Mouse (Mus musculus): ENCODE measurements around the gene Celsr2. TPM values are rescaled to one million over a fixed set of nuclear protein-coding genes. Genes with fewer than 3 reads are reported as not detected.

Celsr2 gene
- polyA plus RNA-seq, 1 experiment from 2014 or later, result 35.1 TPM

DNA sequence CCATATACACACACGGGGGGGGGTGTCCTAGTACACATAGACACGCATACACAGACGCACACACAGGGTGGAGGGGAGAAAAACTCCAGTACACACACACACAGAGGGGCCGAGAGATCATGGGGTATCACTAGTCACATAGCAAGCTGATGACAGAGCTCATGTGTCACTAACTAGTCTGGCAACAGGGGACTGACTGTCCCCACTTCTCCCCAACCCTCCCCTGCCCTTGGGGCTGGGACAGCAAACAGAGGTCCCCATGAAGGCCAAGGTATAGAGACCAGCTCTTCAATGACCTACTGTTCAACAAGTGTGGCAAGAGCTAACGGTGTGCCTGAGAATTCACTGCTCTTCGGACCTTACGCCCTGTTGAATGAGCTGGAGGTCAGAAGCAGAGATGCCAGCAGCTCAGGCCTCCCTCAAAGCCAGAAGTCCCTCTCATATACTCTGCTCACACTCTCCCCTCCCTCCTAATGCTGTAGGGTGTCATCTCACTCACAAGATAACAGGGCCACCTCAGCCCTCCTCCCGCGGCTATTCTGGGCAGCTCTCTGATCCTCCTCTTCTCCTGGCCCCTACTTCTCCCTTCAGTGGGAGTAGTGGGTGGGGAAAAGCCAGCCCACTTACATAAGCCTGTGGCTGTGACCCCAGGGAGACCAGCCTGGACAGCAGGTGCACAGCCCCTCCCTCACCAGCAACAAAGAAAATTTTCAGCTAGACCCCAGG is 50.9 kb downstream of the Celsr2 start, which contains the start of gene Mybphl:
Mybphl (plus strand) TSS at position 642 of the 726 bp plus-strand sequence.
- H3K4me3 ChIP-seq, result no peak within 1 kb of the TSS
- peak within 1 kb of the TSS; percentile 9; the same call in 1 of the 2 replicates for H3K27ac ChIP-seq
- peaks cover 53% of the 10 kb centered on the region for H3K4me1 ChIP-seq
- 78% methylated on average over 9 of the region's 9 CpGs for WGBS
- H3K36me3 ChIP-seq (replicated peaks), result no peaks in the 10 kb centered on the region
- H3K27me3 ChIP-seq (ENCODE audit: poor library complexity, severe bottlenecking), result no peaks in the 10 kb centered on the region
- no peaks in the 10 kb centered on the region for H3K9me3 ChIP-seq
- no peak for DNase-seq (ENCODE audit: extremely low spot score, low spot score)

DNA sequence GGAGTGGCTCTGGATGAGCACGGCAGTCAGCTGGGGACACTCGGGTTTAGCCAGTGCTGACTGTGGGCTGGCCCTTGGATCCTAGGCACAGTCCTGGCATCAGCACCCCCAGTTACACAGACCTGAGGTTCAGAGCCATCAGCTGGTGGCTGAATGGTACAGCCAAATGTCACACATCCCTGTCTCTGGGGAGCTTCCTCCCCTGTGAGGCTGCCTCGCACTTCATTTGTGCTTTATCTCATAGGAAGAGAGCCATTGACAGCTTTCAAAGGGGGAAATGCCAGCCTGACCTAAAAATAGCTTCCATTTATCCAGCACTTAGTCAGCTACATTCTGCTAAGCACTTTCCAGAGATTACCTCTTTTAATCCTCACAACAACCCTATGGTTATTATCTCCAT is 51.7 kb downstream of the Celsr2 start:
- Histone ChIP-seq H3K36me3 (replicated peaks) (no peaks in the 10 kb centered on the region), H3K4me1 (peaks cover 53% of the 10 kb centered on the region), H3K4me3 (no peak overlapping the region), H3K27ac (no peak overlapping the region), H3K27me3 (ENCODE audit: poor library complexity, severe bottlenecking) (no peaks in the 10 kb centered on the region), H3K9me3 (no peaks in the 10 kb centered on the region)
- 79% methylated on average over 3 of the region's 3 CpGs for WGBS
- no peak for DNase-seq (ENCODE audit: extremely low spot score, low spot score)

DNA sequence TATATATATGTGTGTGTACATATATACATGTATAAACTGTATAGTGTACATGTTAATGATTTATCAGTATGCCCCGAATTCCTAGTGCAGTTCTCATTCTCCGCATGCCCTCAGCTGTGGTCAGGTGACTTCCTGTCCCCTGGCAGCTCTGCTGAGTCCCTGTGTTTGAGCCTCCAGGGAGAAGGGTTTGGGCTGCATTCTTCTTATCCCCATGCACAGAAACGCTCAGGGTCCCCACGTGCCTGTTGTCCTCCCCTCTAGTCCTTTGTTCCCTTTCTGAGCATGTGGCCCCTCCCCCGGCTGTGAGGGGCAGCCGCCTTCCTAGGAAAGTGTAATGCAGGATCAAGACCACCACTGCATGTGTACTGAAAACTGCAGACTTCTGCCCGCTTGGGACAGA is 54.5 kb downstream of the Celsr2 start:
- Histone ChIP-seq H3K4me3 (0 out of 2 replicates have a peak overlapping the region, but pooled peaks have one; percentile 9), H3K9me3 (no peaks in the 10 kb centered on the region), H3K36me3 (replicated peaks) (peaks cover 23% of the 10 kb centered on the region), H3K27ac (peak overlapping the region; percentile 85), H3K27me3 (ENCODE audit: poor library complexity, severe bottlenecking) (no peaks in the 10 kb centered on the region), H3K4me1 (peaks cover 44% of the 10 kb centered on the region)
- WGBS, result 13% methylated on average over 7 of the region's 7 CpGs
- DNase-seq (ENCODE audit: extremely low spot score, low spot score), result peak; percentile 66

DNA sequence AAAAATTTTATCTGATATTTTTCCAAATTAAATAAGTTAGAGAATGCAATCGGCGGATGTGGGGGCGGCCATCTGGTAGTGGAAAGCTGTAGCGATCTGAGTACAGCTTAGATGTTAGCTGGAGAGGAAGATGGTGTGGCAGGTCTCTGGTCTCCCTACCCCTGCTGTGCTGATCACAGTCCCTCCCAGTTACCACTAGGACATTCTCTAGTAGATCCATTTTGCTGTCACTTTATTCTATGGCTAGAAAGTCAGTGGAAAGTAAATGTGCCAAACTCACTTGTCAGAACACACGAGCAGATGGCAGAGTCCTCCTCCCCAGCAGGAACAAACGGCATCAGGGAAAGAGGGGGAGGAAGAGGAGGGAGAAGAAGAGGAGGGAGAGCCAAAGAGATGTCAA is 56.9 kb downstream of the Celsr2 start:
- Histone ChIP-seq H3K27me3 (ENCODE audit: poor library complexity, severe bottlenecking) (no peaks in the 10 kb centered on the region), H3K27ac (no peak overlapping the region), H3K36me3 (replicated peaks) (peaks cover 47% of the 10 kb centered on the region), H3K9me3 (no peaks in the 10 kb centered on the region), H3K4me1 (peaks cover 29% of the 10 kb centered on the region), H3K4me3 (no peak overlapping the region)
- no peak for DNase-seq (ENCODE audit: extremely low spot score, low spot score)
- WGBS, result 92% methylated on average over 6 of the region's 6 CpGs

DNA sequence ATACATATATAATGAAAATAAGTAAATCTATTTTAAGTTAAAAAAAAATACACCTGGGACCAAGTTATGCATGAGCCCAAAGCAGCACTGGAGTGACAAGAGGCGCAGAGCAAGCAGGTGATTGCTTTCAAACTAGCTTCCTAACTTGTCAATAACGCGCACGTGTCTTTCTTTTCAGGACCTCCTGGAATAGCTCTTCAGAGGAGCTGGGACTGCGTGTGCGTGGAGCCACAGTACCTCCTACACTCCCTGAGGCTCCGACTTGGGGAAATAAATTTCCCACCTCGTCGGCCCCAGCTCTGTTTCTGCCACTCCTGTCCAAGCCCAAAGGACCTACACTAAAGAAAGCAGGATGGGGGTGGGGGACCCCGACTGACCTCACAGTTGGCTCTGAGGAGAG is 58.3 kb downstream of the Celsr2 start:
- Histone ChIP-seq H3K9me3 (no peaks in the 10 kb centered on the region), H3K36me3 (replicated peaks) (peaks cover 60% of the 10 kb centered on the region), H3K27me3 (ENCODE audit: poor library complexity, severe bottlenecking) (no peaks in the 10 kb centered on the region), H3K4me1 (peaks cover 24% of the 10 kb centered on the region), H3K27ac (no peak overlapping the region), H3K4me3 (no peak overlapping the region)
- 92% methylated on average over 10 of the region's 10 CpGs for WGBS
- no peak for DNase-seq (ENCODE audit: extremely low spot score, low spot score)

DNA sequence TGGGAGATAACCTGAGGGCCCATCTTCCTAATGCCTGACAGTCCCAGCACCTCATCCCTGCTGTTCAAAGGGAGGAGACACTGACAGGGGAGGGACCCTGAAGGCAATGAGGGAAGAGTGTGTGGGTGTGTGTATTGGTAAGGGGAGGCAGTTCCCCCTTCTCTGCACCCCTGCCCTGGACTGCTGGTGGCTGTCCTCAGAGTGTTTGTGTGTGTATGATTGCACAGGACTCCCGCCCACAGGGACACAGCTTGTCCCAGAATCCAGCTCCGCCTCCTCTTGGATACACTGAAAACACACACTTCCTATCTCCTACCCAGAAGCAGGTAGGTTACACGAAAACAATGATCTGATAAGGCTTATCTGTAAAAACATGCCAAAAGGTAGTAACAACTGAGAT is 60.1 kb downstream of the Celsr2 start:
- H3K4me3 ChIP-seq, result no peak overlapping the region
- peaks cover 76% of the 10 kb centered on the region for H3K36me3 ChIP-seq (replicated peaks)
- no peaks in the 10 kb centered on the region for H3K27me3 ChIP-seq (ENCODE audit: poor library complexity, severe bottlenecking)
- no peak overlapping the region for H3K27ac ChIP-seq
- H3K4me1 ChIP-seq, result peaks cover 6% of the 10 kb centered on the region
- 89% methylated on average over 3 of the region's 3 CpGs for WGBS
- no peak for DNase-seq (ENCODE audit: extremely low spot score, low spot score)
- no peaks in the 10 kb centered on the region for H3K9me3 ChIP-seq

DNA sequence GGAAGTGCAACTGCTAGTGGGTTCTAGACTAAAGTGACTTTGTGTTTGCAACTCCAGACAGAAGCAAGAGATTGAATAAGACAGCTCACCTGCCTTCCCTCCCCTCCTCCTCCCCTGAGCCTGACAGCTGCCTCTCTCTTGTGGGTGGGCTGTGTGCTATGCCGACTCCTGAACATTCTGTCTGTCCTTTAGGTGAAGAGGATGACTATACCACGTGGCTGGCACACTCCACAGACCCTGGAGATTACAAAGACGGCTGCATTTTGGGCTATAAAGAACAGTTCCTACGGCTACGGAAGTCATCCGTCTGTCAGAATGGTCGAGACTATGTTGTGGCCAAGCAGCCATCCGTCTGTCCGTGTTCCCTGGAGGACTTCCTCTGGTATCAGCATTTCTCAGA is 67.0 kb downstream of the Celsr2 start:
- Histone ChIP-seq H3K9me3 (no peaks in the 10 kb centered on the region), H3K4me3 (no peak overlapping the region), H3K4me1 (no peaks in the 10 kb centered on the region), H3K36me3 (replicated peaks) (peaks cover 88% of the 10 kb centered on the region), H3K27me3 (ENCODE audit: poor library complexity, severe bottlenecking) (no peaks in the 10 kb centered on the region), H3K27ac (no peak overlapping the region)
- DNase-seq (ENCODE audit: extremely low spot score, low spot score), result no peak
- WGBS, result 90% methylated on average over 9 of the region's 9 CpGs

DNA sequence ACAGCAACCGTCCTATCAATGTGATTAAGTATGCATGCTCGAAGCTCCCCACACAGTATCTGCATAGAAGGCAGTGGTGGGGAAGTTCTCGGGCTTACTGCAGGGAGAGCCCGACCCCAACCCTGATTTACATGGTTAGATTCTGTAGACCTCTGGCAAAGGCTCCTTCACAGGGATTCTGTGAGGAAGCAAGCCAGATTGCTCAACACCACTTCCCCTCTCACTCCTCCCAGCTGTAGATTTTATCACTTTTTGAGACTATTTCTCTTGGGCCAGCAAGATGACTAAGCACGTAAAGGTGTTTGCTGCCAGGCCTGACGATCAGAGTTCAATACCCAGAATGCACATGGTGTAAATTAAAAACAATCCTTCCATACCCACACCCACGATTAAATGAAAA is 69.5 kb downstream of the Celsr2 start:
- peaks cover 90% of the 10 kb centered on the region for H3K36me3 ChIP-seq (replicated peaks)
- WGBS, result 93% methylated on average over 7 of the region's 7 CpGs
- H3K9me3 ChIP-seq, result no peaks in the 10 kb centered on the region
- H3K27me3 ChIP-seq (ENCODE audit: poor library complexity, severe bottlenecking), result no peaks in the 10 kb centered on the region
- no peak overlapping the region for H3K27ac ChIP-seq
- H3K4me1 ChIP-seq, result no peaks in the 10 kb centered on the region
- no peak for DNase-seq (ENCODE audit: extremely low spot score, low spot score)
- no peak overlapping the region for H3K4me3 ChIP-seq

DNA sequence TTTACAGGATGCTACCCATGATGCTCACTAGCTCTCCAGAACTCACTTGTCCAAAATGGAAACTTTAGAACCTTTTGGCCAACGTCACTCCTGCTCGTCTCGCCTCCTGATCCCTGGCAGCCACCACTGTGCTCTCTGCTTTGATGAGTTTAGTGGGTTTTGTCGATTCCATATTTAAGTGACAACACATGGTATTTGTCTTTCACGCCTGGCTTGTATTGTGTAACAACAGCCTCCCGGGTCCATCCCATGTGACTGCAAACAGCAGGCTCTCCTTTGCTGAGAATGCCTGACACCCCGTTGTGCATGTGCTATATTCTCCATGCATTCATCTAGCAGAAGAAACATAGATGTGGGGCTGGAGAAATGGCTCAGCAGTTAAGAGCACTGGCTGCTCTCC is 73.2 kb downstream of the Celsr2 start:
- Histone ChIP-seq H3K27me3 (ENCODE audit: poor library complexity, severe bottlenecking) (no peaks in the 10 kb centered on the region), H3K9me3 (no peaks in the 10 kb centered on the region), H3K4me1 (no peaks in the 10 kb centered on the region), H3K4me3 (no peak overlapping the region), H3K36me3 (replicated peaks) (peaks cover 91% of the 10 kb centered on the region), H3K27ac (no peak overlapping the region)
- no peak for DNase-seq (ENCODE audit: extremely low spot score, low spot score)
- 83% methylated on average over 7 of the region's 7 CpGs for WGBS

DNA sequence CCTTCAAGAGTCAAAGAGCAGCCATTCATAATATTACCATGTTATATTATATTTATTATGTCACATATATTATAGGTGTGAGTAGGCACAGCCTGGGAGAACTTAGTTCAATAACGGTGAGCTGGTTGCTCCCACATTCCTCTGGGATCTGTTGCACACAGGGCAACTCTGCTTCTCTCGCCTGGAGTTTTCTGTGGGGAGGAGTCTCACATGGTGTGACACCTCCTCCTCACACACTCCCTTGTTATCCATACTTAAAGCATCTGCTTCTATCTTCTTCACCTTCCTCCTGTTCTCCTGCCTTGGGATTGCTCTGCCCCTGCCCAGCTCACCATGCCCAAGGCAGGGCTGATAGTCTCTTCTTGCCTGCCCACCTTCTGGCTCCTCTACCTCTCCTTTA is 74.3 kb downstream of the Celsr2 start:
- no peak for DNase-seq (ENCODE audit: extremely low spot score, low spot score)
- Histone ChIP-seq H3K4me3 (no peak overlapping the region), H3K27me3 (ENCODE audit: poor library complexity, severe bottlenecking) (no peaks in the 10 kb centered on the region), H3K27ac (no peak overlapping the region), H3K4me1 (no peaks in the 10 kb centered on the region), H3K36me3 (replicated peaks) (peaks cover 89% of the 10 kb centered on the region), H3K9me3 (no peaks in the 10 kb centered on the region)
- WGBS, result 86% methylated on average over 2 of the region's 2 CpGs

Other genes starting within 250 kb of the Celsr2 start
- 3.0 and 3.4 TPM in 2 replicates for gene Amigo1, start 229.2 kb downstream of the Celsr2 start, polyA plus RNA-seq (2016; fragmentation: Nextera tagmentation; extraction: Ambion mirVana)
- 3.7 and 4.2 TPM in 2 replicates for gene Cyb561d1, start 214.3 kb downstream of the Celsr2 start, polyA plus RNA-seq (2016; fragmentation: Nextera tagmentation; extraction: Ambion mirVana)
- gene Atxn7l2, start 204.6 kb downstream of the Celsr2 start, polyA plus RNA-seq (2016; fragmentation: Nextera tagmentation; extraction: Ambion mirVana), result 20.2 and 20.3 TPM in 2 replicates
- 0.98 and 1.0 TPM in 2 replicates for gene Sypl2, start 188.9 kb downstream of the Celsr2 start, polyA plus RNA-seq (2016; fragmentation: Nextera tagmentation; extraction: Ambion mirVana)
- 353 and 358 TPM in 2 replicates for gene Psma5, start 158.6 kb downstream of the Celsr2 start, polyA plus RNA-seq (2016; fragmentation: Nextera tagmentation; extraction: Ambion mirVana)
- 9.7 and 10.5 TPM in 2 replicates for gene Sort1, start 131.5 kb downstream of the Celsr2 start, polyA plus RNA-seq (2016; fragmentation: Nextera tagmentation; extraction: Ambion mirVana)
- not detected in 2 replicates for gene Mybphl, start 50.6 kb downstream of the Celsr2 start, polyA plus RNA-seq (2016; fragmentation: Nextera tagmentation; extraction: Ambion mirVana)
- gene Psrc1, start 31.7 kb downstream of the Celsr2 start, polyA plus RNA-seq (2016; fragmentation: Nextera tagmentation; extraction: Ambion mirVana), result 115 and 117 TPM in 2 replicates
- gene Sars, start 29.7 kb upstream of the Celsr2 start, polyA plus RNA-seq (2016; fragmentation: Nextera tagmentation; extraction: Ambion mirVana), result 160 and 167 TPM in 2 replicates
- 0.29 and 0.42 TPM in 2 replicates for gene 1700013F07Rik, start 118.6 kb upstream of the Celsr2 start, polyA plus RNA-seq (2016; fragmentation: Nextera tagmentation; extraction: Ambion mirVana)
- gene 5330417C22Rik, start 121.0 kb upstream of the Celsr2 start, polyA plus RNA-seq (2016; fragmentation: Nextera tagmentation; extraction: Ambion mirVana), result 1.1 and 1.2 TPM in 2 replicates
- 36.9 and 37.9 TPM in 2 replicates for gene Tmem167b, start 146.9 kb upstream of the Celsr2 start, polyA plus RNA-seq (2016; fragmentation: Nextera tagmentation; extraction: Ambion mirVana)
- 58.2 and 59.8 TPM in 2 replicates for gene Taf13, start 156.1 kb upstream of the Celsr2 start, polyA plus RNA-seq (2016; fragmentation: Nextera tagmentation; extraction: Ambion mirVana)
- 14.9 TPM in 2 replicates for gene Wdr47, start 175.7 kb upstream of the Celsr2 start, polyA plus RNA-seq (2016; fragmentation: Nextera tagmentation; extraction: Ambion mirVana)
- 73.0 and 73.6 TPM in 2 replicates for gene Clcc1, start 238.4 kb upstream of the Celsr2 start, polyA plus RNA-seq (2016; fragmentation: Nextera tagmentation; extraction: Ambion mirVana)